Mouse (Mus musculus) limb, embryonic 12.5 days (tissue): ENCODE measurements around the gene Kirrel3. TPM values are rescaled to one million over a fixed set of nuclear protein-coding genes. Genes with fewer than 3 reads are reported as not detected.

Experiments
- ATAC-seq: fragments of 200-750 bp; cut with Nextera tagmentation; 2 replicates; pipeline ENCODE4 v1.8.0; 2017; ENCODE audit warnings: low read depth, moderate TSS enrichment; ENCODE audit not compliant: insufficient number of reproducible peaks, insufficient read depth, low FRiP score, low TSS enrichment
- H3K27ac ChIP-seq: fragments of 300-500 bp; sonication (generic); 2 replicates; pipeline ENCODE4 v1.5.1; 2016; ENCODE audit warnings: mild to moderate bottlenecking, moderate library complexity
- H3K27me3 ChIP-seq: fragments of 300-500 bp; sonication (generic); 2 replicates; pipeline ENCODE4 v1.6.1; 2016; ENCODE audit warnings: mild to moderate bottlenecking, moderate library complexity
- H3K36me3 ChIP-seq: fragments of 300-500 bp; sonication (generic); 2 replicates; pipeline ENCODE4 v1.6.1; 2016; ENCODE audit warnings: mild to moderate bottlenecking, moderate library complexity
- H3K4me1 ChIP-seq: fragments of 300-500 bp; sonication (generic); replicated peaks from 2 replicates; pipeline ENCODE4 v1.6.1; 2016
- H3K4me2 ChIP-seq: fragments of 300-500 bp; sonication (generic); 2 replicates; pipeline ENCODE4 v1.6.1; 2016; ENCODE audit warnings: mild to moderate bottlenecking, moderate library complexity
- H3K4me3 ChIP-seq: fragments of 300-500 bp; sonication (generic); replicated peaks from 2 replicates; pipeline ENCODE4 v1.5.1; 2016; ENCODE audit warnings: mild to moderate bottlenecking
- H3K9ac ChIP-seq: fragments of 300-500 bp; sonication (generic); replicated peaks from 2 replicates; pipeline ENCODE4 v1.6.1; 2016; ENCODE audit warnings: mild to moderate bottlenecking, moderate library complexity
- H3K9me3 ChIP-seq: fragments of 300-500 bp; sonication (generic); 2 replicates; pipeline ENCODE4 v1.6.1; 2016; ENCODE audit warnings: mild to moderate bottlenecking, moderate library complexity
- WGBS: fragments of 180-500 bp; shearing (Covaris S2); methylation state at CpG from one replicate; pipeline ENCODE4 v1.1.7; 2016; 5-methylcytosine and 5-hydroxymethylcytosine counted together
- polyA plus RNA-seq: library from polyadenylated mRNA; unstranded; fragments of >200 nt; fragmentation: Nextera tagmentation; extraction: Ambion mirVana; gene quantifications from 2 replicates; pipeline ENCODE4 v1.2.1, GENCODE M21; 2016

Kirrel3 gene
- polyA plus RNA-seq, 1 experiment from 2014 or later = 7.8 TPM

DNA sequence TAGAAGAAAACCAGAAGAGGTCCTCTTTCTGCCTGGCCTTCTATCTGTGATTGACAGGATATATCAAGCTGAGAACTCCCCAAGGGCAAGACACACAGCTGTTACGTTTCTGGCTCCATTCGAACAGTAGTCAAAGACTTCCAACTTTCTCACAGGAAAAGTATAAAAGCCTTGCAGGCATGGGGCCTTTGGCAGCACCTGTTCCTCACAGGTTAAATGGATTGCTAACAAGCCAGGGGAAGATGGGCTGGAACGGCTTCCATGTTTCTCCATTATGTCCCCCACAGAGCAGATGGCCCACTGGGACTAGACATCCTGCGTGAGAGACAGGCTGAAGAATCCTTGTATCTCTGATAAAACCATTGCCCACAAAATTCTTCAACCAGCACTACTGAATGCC is 415.5 kb downstream of the Kirrel3 start:
- H3K9ac ChIP-seq = no peak overlapping the region
- no peak overlapping the region for H3K4me2 ChIP-seq
- no peak overlapping the region for H3K27ac ChIP-seq
- no peak overlapping the region for H3K4me3 ChIP-seq
- no peak for ATAC-seq
- WGBS = 74% methylated on average over 4 of the region's 4 CpGs
- no peaks in the 10 kb centered on the region for H3K9me3 ChIP-seq
- H3K4me1 ChIP-seq = peaks cover 10% of the 10 kb centered on the region; the same call in 1 of the 2 replicates
- H3K36me3 ChIP-seq = no peaks in the 10 kb centered on the region
- H3K27me3 ChIP-seq = peaks cover 21% of the 10 kb centered on the region

DNA sequence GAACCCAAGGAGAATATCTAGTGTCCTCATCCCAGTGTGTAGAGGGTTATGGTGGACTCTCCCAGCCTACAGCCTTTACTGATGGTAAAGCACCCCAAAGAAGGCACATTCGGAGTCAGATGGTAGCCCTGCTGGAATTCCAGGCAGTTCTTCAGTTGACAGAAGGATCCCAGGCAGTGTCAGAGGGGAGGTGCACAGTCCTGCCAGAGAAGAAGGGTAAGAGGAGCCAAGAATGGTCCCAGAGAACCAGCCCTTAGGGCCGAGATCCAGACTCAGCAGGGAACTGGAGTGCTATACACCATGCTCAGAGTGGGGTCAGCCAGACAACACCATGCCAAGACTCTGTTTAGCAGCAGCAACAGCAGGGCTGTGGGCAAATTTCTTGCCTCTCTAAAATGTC is 416.2 kb downstream of the Kirrel3 start:
- Histone ChIP-seq H3K36me3 (no peaks in the 10 kb centered on the region), H3K4me2 (no peak overlapping the region), H3K4me3 (no peak overlapping the region), H3K9me3 (no peaks in the 10 kb centered on the region), H3K27ac (no peak overlapping the region), H3K4me1 (peaks cover 10% of the 10 kb centered on the region; the same call in 1 of the 2 replicates), H3K9ac (no peak overlapping the region), H3K27me3 (peaks cover 21% of the 10 kb centered on the region)
- ATAC-seq = no peak
- WGBS = 71% methylated on average over 2 of the region's 2 CpGs

DNA sequence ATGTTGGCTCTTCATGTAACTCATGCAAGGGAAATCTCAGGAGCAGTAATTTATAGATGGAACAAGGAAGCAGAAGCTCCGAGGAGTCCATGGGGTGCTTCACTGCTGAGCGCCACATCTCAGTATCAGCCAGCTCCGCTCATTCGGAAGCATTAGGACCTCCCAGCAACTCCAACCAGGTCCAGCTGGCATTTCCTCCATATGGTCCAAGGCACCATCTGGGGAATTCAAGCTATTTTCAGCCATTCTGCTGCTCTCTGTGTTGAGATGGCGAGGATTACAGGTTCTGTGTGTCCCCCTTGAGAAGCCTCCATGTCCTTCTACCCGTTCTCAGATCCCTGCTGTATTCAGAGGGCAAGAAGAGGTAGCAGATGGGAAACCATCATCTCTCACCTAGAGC is 419.5 kb downstream of the Kirrel3 start:
- WGBS = 84% methylated on average over 6 of the region's 6 CpGs
- Histone ChIP-seq H3K4me2 (no peak overlapping the region), H3K27ac (no peak overlapping the region), H3K36me3 (no peaks in the 10 kb centered on the region), H3K9ac (no peak overlapping the region), H3K9me3 (no peaks in the 10 kb centered on the region), H3K27me3 (peaks cover 24% of the 10 kb centered on the region), H3K4me3 (no peak overlapping the region), H3K4me1 (0 out of 2 replicates have a peak, but pooled peaks cover 5% of the 10 kb centered on the region)
- ATAC-seq = no peak

DNA sequence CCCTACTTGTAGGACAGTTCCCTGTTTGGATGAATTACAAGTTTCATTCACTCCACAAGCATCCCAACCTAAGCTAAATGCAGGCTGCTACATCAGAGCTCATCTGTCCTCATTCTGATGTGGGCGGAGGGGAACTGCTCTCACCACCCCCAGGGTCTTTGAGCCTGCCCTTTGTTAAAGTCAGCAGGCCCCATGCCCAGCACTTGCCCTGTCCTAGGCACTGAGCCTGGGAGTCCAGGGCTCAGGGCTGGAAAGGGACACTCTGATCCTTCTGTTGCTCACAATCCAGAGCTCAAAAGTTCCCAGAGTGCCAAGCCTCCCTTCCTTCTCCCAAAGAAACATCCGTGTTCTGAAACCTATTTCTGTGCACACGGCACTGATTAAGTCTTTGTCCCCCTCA is 422.3 kb downstream of the Kirrel3 start:
- Histone ChIP-seq H3K4me3 (no peak overlapping the region), H3K4me1 (0 out of 2 replicates have a peak, but pooled peaks cover 5% of the 10 kb centered on the region), H3K36me3 (no peaks in the 10 kb centered on the region), H3K9ac (no peak overlapping the region), H3K9me3 (no peaks in the 10 kb centered on the region), H3K27ac (no peak overlapping the region), H3K27me3 (peaks cover 11% of the 10 kb centered on the region), H3K4me2 (no peak overlapping the region)
- ATAC-seq = no peak
- WGBS = 76% methylated on average over 3 of the region's 3 CpGs

DNA sequence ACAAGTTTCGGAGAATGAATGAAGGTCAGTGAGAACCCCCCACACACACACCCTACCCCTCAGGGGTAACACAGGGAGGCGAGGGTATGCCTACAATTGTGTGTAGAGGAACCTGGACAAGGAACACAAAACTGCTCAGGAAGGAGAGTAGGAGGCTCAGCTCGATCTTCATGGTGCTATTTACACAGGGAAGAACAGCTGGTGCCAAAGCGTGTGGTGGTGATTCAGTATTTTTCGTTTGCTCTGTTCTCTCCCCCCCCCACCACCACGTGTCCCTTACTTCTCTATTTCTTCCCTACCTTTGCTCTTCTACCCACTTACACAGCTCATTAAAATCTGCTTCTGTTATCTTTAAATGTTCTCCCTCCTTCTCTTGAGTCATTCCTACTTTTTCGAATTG is 426.1 kb downstream of the Kirrel3 start:
- 77% methylated on average over 7 of the region's 7 CpGs for WGBS
- no peak for ATAC-seq
- no peak overlapping the region for H3K4me3 ChIP-seq
- H3K9me3 ChIP-seq = no peaks in the 10 kb centered on the region
- H3K27ac ChIP-seq = no peak overlapping the region
- H3K27me3 ChIP-seq = peaks cover 3% of the 10 kb centered on the region; the same call in 1 of the 2 replicates
- H3K36me3 ChIP-seq = no peaks in the 10 kb centered on the region
- H3K9ac ChIP-seq = no peak overlapping the region
- H3K4me1 ChIP-seq = no peaks in the 10 kb centered on the region
- no peak overlapping the region for H3K4me2 ChIP-seq

DNA sequence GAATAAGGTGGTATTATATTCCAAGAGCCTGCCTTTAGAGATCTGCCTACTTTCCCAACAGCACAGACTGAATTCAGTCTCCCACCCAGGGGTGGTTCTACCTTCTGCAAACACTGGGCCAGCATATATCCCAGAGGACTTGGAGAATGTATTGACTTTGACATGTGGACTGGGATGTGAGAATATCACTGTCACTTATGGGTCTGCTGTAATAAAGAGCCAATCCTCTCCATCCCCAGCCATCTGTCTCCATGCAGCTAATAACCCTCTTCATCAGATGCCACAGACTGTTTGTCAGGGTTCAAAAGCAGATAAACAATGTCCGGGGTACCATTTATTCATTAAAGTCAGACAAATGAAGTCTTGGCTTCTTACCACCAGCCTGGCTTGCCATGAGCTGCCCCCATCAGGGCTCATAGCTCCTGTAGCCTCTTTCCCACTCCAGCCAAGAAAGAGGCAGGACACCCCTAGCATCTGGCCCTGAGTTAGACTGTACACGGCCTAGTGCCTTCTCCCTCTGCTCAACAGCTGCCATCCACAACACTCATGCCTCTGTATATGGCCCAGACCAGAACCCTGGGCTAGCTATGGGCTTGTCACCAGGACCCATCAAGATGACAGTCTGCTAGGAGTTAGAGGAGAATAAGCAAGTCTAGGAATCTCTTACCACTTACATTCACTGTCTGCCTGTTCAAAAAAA is 426.7 kb downstream of the Kirrel3 start:
- H3K27me3 ChIP-seq = peaks cover 3% of the 10 kb centered on the region; the same call in 1 of the 2 replicates
- no peak overlapping the region for H3K27ac ChIP-seq
- H3K4me3 ChIP-seq = no peak overlapping the region
- H3K36me3 ChIP-seq = no peaks in the 10 kb centered on the region
- no peak for ATAC-seq
- H3K9ac ChIP-seq = no peak overlapping the region
- WGBS = 80% methylated on average over 2 of the region's 2 CpGs
- no peaks in the 10 kb centered on the region for H3K9me3 ChIP-seq
- H3K4me1 ChIP-seq = no peaks in the 10 kb centered on the region
- H3K4me2 ChIP-seq = no peak overlapping the region

DNA sequence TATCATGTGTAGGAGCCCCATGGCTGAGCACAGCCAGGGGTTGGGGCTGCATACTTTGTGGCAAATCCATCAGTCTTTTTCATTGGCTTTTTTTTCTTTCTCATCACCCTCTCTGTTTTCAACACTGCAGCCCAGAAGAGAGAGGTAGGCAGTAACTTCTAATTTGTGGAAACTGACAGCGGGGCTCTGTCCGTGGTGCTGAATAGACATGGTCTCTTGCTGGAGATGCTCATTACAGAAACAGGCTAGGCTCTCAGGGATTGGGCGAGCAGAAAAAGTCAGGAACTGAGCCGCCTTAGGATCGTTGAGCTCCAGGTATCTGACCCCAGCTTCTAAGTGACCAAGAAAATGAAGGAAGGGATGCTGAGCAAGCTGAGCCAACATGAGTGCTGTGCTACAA is 427.3 kb downstream of the Kirrel3 start:
- Histone ChIP-seq H3K4me2 (no peak overlapping the region), H3K36me3 (no peaks in the 10 kb centered on the region), H3K9ac (no peak overlapping the region), H3K27me3 (peaks cover 3% of the 10 kb centered on the region; the same call in 1 of the 2 replicates), H3K4me1 (no peaks in the 10 kb centered on the region), H3K27ac (no peak overlapping the region), H3K9me3 (no peaks in the 10 kb centered on the region), H3K4me3 (no peak overlapping the region)
- 3% methylated on average over 5 of the region's 5 CpGs for WGBS
- ATAC-seq = peak; percentile 42; the same call in 1 of the 2 replicates

DNA sequence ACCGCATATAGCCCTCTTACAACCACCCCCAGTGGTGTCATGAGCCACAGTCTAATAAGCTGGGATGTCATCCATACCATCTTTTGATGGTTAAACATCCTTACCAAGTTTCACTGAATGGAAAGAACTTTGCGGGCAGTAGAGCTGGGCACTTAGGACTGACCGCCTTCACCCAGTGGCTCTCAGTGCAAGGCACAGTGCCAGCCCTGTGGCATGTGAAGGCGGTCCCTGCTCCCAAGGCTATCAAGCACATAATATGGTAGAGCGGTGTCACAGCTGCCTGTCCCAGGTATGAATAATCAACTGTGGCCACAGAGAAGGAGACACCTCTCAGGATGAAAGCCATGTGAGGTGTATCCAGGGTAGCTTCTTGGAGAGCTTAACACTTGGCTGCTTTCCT is 433.3 kb downstream of the Kirrel3 start:
- no peak for ATAC-seq
- H3K4me1 ChIP-seq = peaks cover 4% of the 10 kb centered on the region; the same call in 1 of the 2 replicates
- peaks cover 3% of the 10 kb centered on the region; the same call in 1 of the 2 replicates for H3K27me3 ChIP-seq
- 96% methylated on average over 5 of the region's 5 CpGs for WGBS
- H3K9me3 ChIP-seq = no peaks in the 10 kb centered on the region
- no peak overlapping the region for H3K27ac ChIP-seq
- no peak overlapping the region for H3K4me2 ChIP-seq
- no peaks in the 10 kb centered on the region for H3K36me3 ChIP-seq
- no peak overlapping the region for H3K4me3 ChIP-seq
- H3K9ac ChIP-seq = no peak overlapping the region

DNA sequence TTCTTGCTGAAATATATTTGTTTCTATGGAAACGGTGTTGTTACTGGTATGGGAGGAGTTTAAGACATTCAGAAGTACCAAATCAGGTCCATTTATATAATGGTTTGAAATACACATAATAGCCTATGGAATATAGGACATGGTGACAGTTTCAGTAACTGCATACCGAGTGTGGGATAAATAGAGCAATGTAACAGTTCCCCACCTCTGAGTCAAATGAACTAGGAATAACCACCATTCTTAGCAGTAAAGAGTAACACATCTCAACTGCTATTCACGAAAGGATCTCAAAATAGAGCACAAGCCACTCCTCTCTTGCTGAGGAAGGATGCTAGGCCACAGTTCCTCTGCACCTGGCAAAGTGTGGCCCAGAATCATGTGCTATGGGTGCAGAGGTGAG is 434.4 kb downstream of the Kirrel3 start:
- Histone ChIP-seq H3K4me3 (no peak overlapping the region), H3K36me3 (no peaks in the 10 kb centered on the region), H3K27ac (no peak overlapping the region), H3K9me3 (no peaks in the 10 kb centered on the region), H3K27me3 (peaks cover 3% of the 10 kb centered on the region; the same call in 1 of the 2 replicates), H3K9ac (no peak overlapping the region), H3K4me1 (peaks cover 4% of the 10 kb centered on the region; the same call in 1 of the 2 replicates), H3K4me2 (no peak overlapping the region)
- no peak for ATAC-seq
- WGBS = 73% methylated on average over 3 of the region's 3 CpGs

DNA sequence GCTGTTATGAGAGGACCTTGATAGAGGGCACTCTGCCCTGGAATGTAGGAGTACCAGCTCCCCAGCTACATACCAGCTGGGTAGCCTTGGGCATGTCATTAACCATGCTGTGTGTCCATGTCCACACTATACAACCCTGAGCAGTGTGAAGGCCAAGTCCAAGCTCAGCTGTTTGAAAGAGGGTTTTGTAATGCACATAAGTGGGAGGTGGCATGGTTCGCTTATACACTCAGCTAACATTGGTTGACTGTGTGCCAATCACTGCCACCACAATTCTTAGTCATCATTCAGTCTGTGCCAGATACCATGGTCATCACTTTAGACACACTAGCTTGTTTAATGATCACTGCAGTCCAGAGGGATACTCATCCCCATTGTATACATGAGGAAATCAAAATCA is 436.2 kb downstream of the Kirrel3 start:
- H3K4me2 ChIP-seq = no peak overlapping the region
- H3K27me3 ChIP-seq = peaks cover 3% of the 10 kb centered on the region; the same call in 1 of the 2 replicates
- no peak overlapping the region for H3K27ac ChIP-seq
- H3K4me1 ChIP-seq = peaks cover 4% of the 10 kb centered on the region; the same call in 1 of the 2 replicates
- no peaks in the 10 kb centered on the region for H3K36me3 ChIP-seq
- no peak overlapping the region for H3K9ac ChIP-seq
- no peaks in the 10 kb centered on the region for H3K9me3 ChIP-seq
- no peak for ATAC-seq
- WGBS = 94% methylated on average over 1 of the region's 1 CpGs
- no peak overlapping the region for H3K4me3 ChIP-seq

DNA sequence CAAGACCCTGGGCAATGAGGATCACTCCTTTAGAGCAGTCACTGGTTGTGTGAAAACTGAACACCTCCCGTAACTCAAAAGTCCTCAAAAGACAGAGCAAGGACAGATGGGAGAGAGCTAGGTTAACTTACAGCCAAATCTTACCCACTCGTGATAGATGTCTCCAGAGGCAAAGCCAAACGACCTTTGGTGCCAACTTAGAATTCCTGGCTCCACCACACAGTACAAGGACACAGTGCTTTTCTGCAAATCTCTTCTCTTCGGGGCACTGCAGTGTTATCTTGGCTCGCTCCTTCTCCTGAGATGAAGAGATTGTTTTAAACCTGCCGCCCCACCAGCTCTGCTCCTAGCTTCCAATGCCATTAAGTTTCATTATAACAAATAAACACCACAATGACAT is 437.0 kb downstream of the Kirrel3 start:
- Histone ChIP-seq H3K27ac (no peak overlapping the region), H3K4me2 (no peak overlapping the region), H3K9ac (no peak overlapping the region), H3K4me3 (no peak overlapping the region), H3K36me3 (no peaks in the 10 kb centered on the region), H3K27me3 (peaks cover 3% of the 10 kb centered on the region; the same call in 1 of the 2 replicates), H3K9me3 (no peaks in the 10 kb centered on the region), H3K4me1 (peaks cover 4% of the 10 kb centered on the region; the same call in 1 of the 2 replicates)
- 67% methylated on average over 6 of the region's 6 CpGs for WGBS
- no peak for ATAC-seq
